ENCODE assay signal across 9 mouse cellular contexts in genomic region chr8:71462786-71463185, GRCm38 (mm10). TPM values are rescaled to one million over a fixed set of nuclear protein-coding genes. Genes with fewer than 3 reads are reported as not detected.
DNase-seq lines count a peak whose midpoint lies in the region; ATAC-seq and TF ChIP-seq lines count a peak whose summit lies in the region.
"Had no signal": no experiment of that assay in that cellular context is flagged by ENCODE, and none has a peak within 500 bp of the region (broad histone marks: within the 10 kb centered on the region; RNA-seq: fewer than 3 reads in every experiment).

No protein-coding gene starts in this region.

- no peaks in the 10 kb centered on the region for H3K9me3 ChIP-seq in hindbrain, embryonic 15.5 days
- H3K9me3 ChIP-seq in limb, embryonic 14.5 days (ENCODE audit: control insufficient read depth, low read length), result no peaks in the 10 kb centered on the region
- no peaks in the 10 kb centered on the region for H3K9me3 ChIP-seq in midbrain, embryonic 15.5 days

- peak overlapping the region; percentile 95 for H3K9ac ChIP-seq in hindbrain, embryonic 15.5 days
- peak overlapping the region; percentile 76 for H3K9ac ChIP-seq in limb, embryonic 14.5 days (ENCODE audit: low read depth, low read length, severe bottlenecking)
- H3K9ac ChIP-seq in midbrain, embryonic 15.5 days, result peak overlapping the region; percentile 95

- no peaks in the 10 kb centered on the region for H3K27me3 ChIP-seq in hindbrain, embryonic 15.5 days
- H3K27me3 ChIP-seq in limb, embryonic 14.5 days (ENCODE audit: control insufficient read depth, insufficient read depth, low read length), result no peaks in the 10 kb centered on the region
- H3K27me3 ChIP-seq in midbrain, embryonic 15.5 days (replicated peaks), result no peaks in the 10 kb centered on the region
- H3K27me3 ChIP-seq: Patski had no signal

- intact Hi-C loops in gastrocnemius, adult 2 months (cut with DNase I), result loop anchor here (2.0 kb wide), 1 partner anchor 20 kb away; no protein-coding TSS in a partner anchor

- H3K36me3 ChIP-seq in hindbrain, embryonic 15.5 days, result peaks cover 30% of the 10 kb centered on the region
- peaks cover 36% of the 10 kb centered on the region for H3K36me3 ChIP-seq in limb, embryonic 14.5 days (ENCODE audit: control insufficient read depth, insufficient read depth, low read length)
- H3K36me3 ChIP-seq in midbrain, embryonic 15.5 days (replicated peaks), result peaks cover 27% of the 10 kb centered on the region; the same call in 1 of the 2 replicates

- no peak for ATAC-seq in hindbrain, embryonic 15.5 days (ENCODE audit: low FRiP score, low read depth)
- no peak for ATAC-seq in limb, embryonic 14.5 days (ENCODE audit: low FRiP score, low read depth)
- ATAC-seq in midbrain, embryonic 15.5 days (replicated peaks), result peak; percentile 2

- TF ChIP-seq CTCF in gastrocnemius, adult 2 months (IDR thresholded peaks at IDR 0.05), result no peak
- no peak for TF ChIP-seq CTCF in embryonic fibroblast, embryonic 13.5 days (IDR thresholded peaks at IDR 0.05; ENCODE audit: borderline replicate concordance, insufficient read depth, low read length)

- H3K4me2 ChIP-seq in hindbrain, embryonic 15.5 days, result peak overlapping the region; percentile 79
- H3K4me2 ChIP-seq in limb, embryonic 14.5 days (replicated peaks; ENCODE audit: low read depth, low read length, severe bottlenecking), result peak overlapping the region; percentile 83
- peak overlapping the region; percentile 92 for H3K4me2 ChIP-seq in midbrain, embryonic 15.5 days

- no peak for DNase-seq in gastrocnemius, adult 2 months
- DNase-seq in gastrocnemius, adult 8-10 months (ENCODE audit: low spot score in 2 of 2), result no peak
- DNase-seq in adrenal gland, postnatal 25 days, result peak; percentile 54
- DNase-seq in limb, embryonic 14.5 days (ENCODE audit: low spot score), result peak; percentile 33
- peak; percentile 97 for DNase-seq in thymus, postnatal 0 days (ENCODE audit: low spot score)

- 2% methylated on average over 16 of the region's 16 CpGs for WGBS in hindbrain, embryonic 15.5 days
- WGBS in limb, embryonic 14.5 days, result 8% methylated on average over 16 of the region's 16 CpGs
- WGBS in midbrain, embryonic 15.5 days, result 2% methylated on average over 16 of the region's 16 CpGs

- peaks cover 9% of the 10 kb centered on the region for H3K4me1 ChIP-seq in embryonic fibroblast, embryonic 13.5 days (ENCODE audit: control insufficient read depth, insufficient read depth, low read length)
- H3K4me1 ChIP-seq in hindbrain, embryonic 15.5 days (replicated peaks), result peaks cover 48% of the 10 kb centered on the region
- peaks cover 20% of the 10 kb centered on the region for H3K4me1 ChIP-seq in limb, embryonic 14.5 days (ENCODE audit: control insufficient read depth, insufficient read depth, low read length)
- peaks cover 51% of the 10 kb centered on the region for H3K4me1 ChIP-seq in midbrain, embryonic 15.5 days

- peak overlapping the region; percentile 95 for H3K27ac ChIP-seq in gastrocnemius, adult 2 months
- no peak overlapping the region for H3K27ac ChIP-seq in embryonic fibroblast, embryonic 13.5 days (ENCODE audit: insufficient read depth, low read length)
- H3K27ac ChIP-seq in hindbrain, embryonic 15.5 days (replicated peaks), result peak overlapping the region; percentile 87
- H3K27ac ChIP-seq in limb, embryonic 14.5 days (replicated peaks; ENCODE audit: low read depth, low read length), result no peak overlapping the region
- H3K27ac ChIP-seq in midbrain, embryonic 15.5 days, result peak overlapping the region; percentile 86

- 0 out of 2 replicates have a peak, but pooled peaks have one; percentile 18 for TF ChIP-seq POLR2A in embryonic fibroblast, embryonic 13.5 days (IDR thresholded peaks at IDR 0.05; ENCODE audit: low read depth, low read length)
- TF ChIP-seq POLR2A in limb, embryonic 14.5 days (IDR thresholded peaks at IDR 0.05; ENCODE audit: borderline replicate concordance, extremely low read depth, insufficient read depth, insufficient read length), result no peak

- H3K4me3 ChIP-seq in gastrocnemius, adult 2 months, result peak overlapping the region; percentile 83
- H3K4me3 ChIP-seq in embryonic fibroblast, embryonic 13.5 days (ENCODE audit: insufficient read depth, low read length), result peak overlapping the region; percentile 68
- peak overlapping the region; percentile 93 for H3K4me3 ChIP-seq in hindbrain, embryonic 15.5 days
- peak overlapping the region; percentile 85 for H3K4me3 ChIP-seq in limb, embryonic 14.5 days (replicated peaks; ENCODE audit: low read length)
- peak overlapping the region; percentile 95 for H3K4me3 ChIP-seq in midbrain, embryonic 15.5 days

RNA-seq across cellular contexts. Expression of gene Abhd8, which starts 0.7 kb away (rescaled TPM):
- total RNA-seq in gastrocnemius, adult 2 months (2021), result 10 to 100 TPM; 22.5 to 24.9 TPM
- total RNA-seq in gastrocnemius, adult 8-10 months (2022), result 10 to 100 TPM; 22.3 to 28.9 (median 26.3) TPM
- 63.0 and 82.8 TPM in 2 replicates for total RNA-seq in adrenal gland, postnatal 25 days (2021)
- 19.4 and 20.9 TPM in 2 replicates for polyA plus RNA-seq in embryonic fibroblast, embryonic 13.5 days (2011; ENCODE audit: insufficient read length, low read depth, missing spikeins)
- polyA plus RNA-seq in hindbrain, embryonic 15.5 days (2015; fragmentation: Nextera tagmentation; extraction: Ambion mirVana), result 183 and 195 TPM in 2 replicates
- polyA plus RNA-seq in limb, embryonic 14.5 days (2012; rRNA removed), result 72.6 and 88.1 TPM in 2 replicates
- polyA plus RNA-seq in limb, embryonic 14.5 days (2014; fragmentation: Nextera tagmentation; extraction: Ambion mirVana), result 48.6 and 57.1 TPM in 2 replicates
- polyA plus RNA-seq in midbrain, embryonic 15.5 days (2015; fragmentation: Nextera tagmentation; extraction: Ambion mirVana), result 188 and 206 TPM in 2 replicates
- polyA plus RNA-seq in thymus, postnatal 0 days (2015; fragmentation: Nextera tagmentation; extraction: Ambion mirVana), result 190 and 219 TPM in 2 replicates

RNA-seq across cellular contexts. Expression of gene Mrpl34, which starts 2.0 kb away (rescaled TPM):
- 10 to 100 TPM; 59.1 to 84.3 TPM for total RNA-seq in gastrocnemius, adult 2 months (2021)
- 10 to 100 TPM; 63.4 to 72.1 (median 68.8) TPM for total RNA-seq in gastrocnemius, adult 8-10 months (2022)
- total RNA-seq in adrenal gland, postnatal 25 days (2021), result 109 and 113 TPM in 2 replicates
- polyA plus RNA-seq in embryonic fibroblast, embryonic 13.5 days (2011; ENCODE audit: insufficient read length, low read depth, missing spikeins), result 36.9 and 50.5 TPM in 2 replicates
- polyA plus RNA-seq in hindbrain, embryonic 15.5 days (2015; fragmentation: Nextera tagmentation; extraction: Ambion mirVana), result 172 and 189 TPM in 2 replicates
- polyA plus RNA-seq in limb, embryonic 14.5 days (2012; rRNA removed), result 62.3 and 70.6 TPM in 2 replicates
- 121 and 130 TPM in 2 replicates for polyA plus RNA-seq in limb, embryonic 14.5 days (2014; fragmentation: Nextera tagmentation; extraction: Ambion mirVana)
- 173 and 174 TPM in 2 replicates for polyA plus RNA-seq in midbrain, embryonic 15.5 days (2015; fragmentation: Nextera tagmentation; extraction: Ambion mirVana)
- polyA plus RNA-seq in thymus, postnatal 0 days (2015; fragmentation: Nextera tagmentation; extraction: Ambion mirVana), result 221 TPM in 2 replicates

RNA-seq across cellular contexts. Expression of gene Dda1, which starts 6.2 kb away (rescaled TPM):
- total RNA-seq in gastrocnemius, adult 2 months (2021), result 10 to 100 TPM; 26.8 to 31.1 TPM
- 10 to 100 TPM; 24.5 to 31.8 (median 26.5) TPM for total RNA-seq in gastrocnemius, adult 8-10 months (2022)
- total RNA-seq in adrenal gland, postnatal 25 days (2021), result 62.5 and 64.7 TPM in 2 replicates
- polyA plus RNA-seq in embryonic fibroblast, embryonic 13.5 days (2011; ENCODE audit: insufficient read length, low read depth, missing spikeins), result 63.1 and 70.4 TPM in 2 replicates
- 217 and 231 TPM in 2 replicates for polyA plus RNA-seq in hindbrain, embryonic 15.5 days (2015; fragmentation: Nextera tagmentation; extraction: Ambion mirVana)
- polyA plus RNA-seq in limb, embryonic 14.5 days (2012; rRNA removed), result 101 and 127 TPM in 2 replicates
- polyA plus RNA-seq in limb, embryonic 14.5 days (2014; fragmentation: Nextera tagmentation; extraction: Ambion mirVana), result 94.6 and 99.6 TPM in 2 replicates
- polyA plus RNA-seq in midbrain, embryonic 15.5 days (2015; fragmentation: Nextera tagmentation; extraction: Ambion mirVana), result 240 and 242 TPM in 2 replicates
- polyA plus RNA-seq in thymus, postnatal 0 days (2015; fragmentation: Nextera tagmentation; extraction: Ambion mirVana), result 154 and 157 TPM in 2 replicates

RNA-seq across cellular contexts. Expression of gene Ano8, which starts 23.0 kb away (rescaled TPM):
- 10 to 100 TPM; 16.0 to 17.0 TPM for total RNA-seq in gastrocnemius, adult 2 months (2021)
- total RNA-seq in gastrocnemius, adult 8-10 months (2022), result 10 to 100 TPM; 15.4 to 16.5 (median 15.9) TPM
- total RNA-seq in adrenal gland, postnatal 25 days (2021), result 17.3 and 23.3 TPM in 2 replicates
- polyA plus RNA-seq in embryonic fibroblast, embryonic 13.5 days (2011; ENCODE audit: insufficient read length, low read depth, missing spikeins), result 15.4 and 15.6 TPM in 2 replicates
- polyA plus RNA-seq in hindbrain, embryonic 15.5 days (2015; fragmentation: Nextera tagmentation; extraction: Ambion mirVana), result 7.7 and 8.6 TPM in 2 replicates
- polyA plus RNA-seq in limb, embryonic 14.5 days (2012; rRNA removed), result 37.2 and 43.3 TPM in 2 replicates
- polyA plus RNA-seq in limb, embryonic 14.5 days (2014; fragmentation: Nextera tagmentation; extraction: Ambion mirVana), result 1.8 and 3.0 TPM in 2 replicates
- polyA plus RNA-seq in midbrain, embryonic 15.5 days (2015; fragmentation: Nextera tagmentation; extraction: Ambion mirVana), result 9.6 and 10.9 TPM in 2 replicates
- 0.68 and 1.4 TPM in 2 replicates for polyA plus RNA-seq in thymus, postnatal 0 days (2015; fragmentation: Nextera tagmentation; extraction: Ambion mirVana)

RNA-seq across cellular contexts. Expression of gene Gtpbp3, which starts 25.1 kb away (rescaled TPM):
- 10 to 100 TPM; 10.1 to 10.7 TPM for total RNA-seq in gastrocnemius, adult 2 months (2021)
- total RNA-seq in gastrocnemius, adult 8-10 months (2022), result 10 to 100 TPM in 3 of 4 experiments, 1 to 10 TPM in 1; 9.5 to 11.2 (median 10.5) TPM
- total RNA-seq in adrenal gland, postnatal 25 days (2021), result 26.5 and 28.7 TPM in 2 replicates
- 10.5 and 12.5 TPM in 2 replicates for polyA plus RNA-seq in embryonic fibroblast, embryonic 13.5 days (2011; ENCODE audit: insufficient read length, low read depth, missing spikeins)
- polyA plus RNA-seq in hindbrain, embryonic 15.5 days (2015; fragmentation: Nextera tagmentation; extraction: Ambion mirVana), result 12.0 and 15.3 TPM in 2 replicates
- 41.6 and 59.5 TPM in 2 replicates for polyA plus RNA-seq in limb, embryonic 14.5 days (2012; rRNA removed)
- polyA plus RNA-seq in limb, embryonic 14.5 days (2014; fragmentation: Nextera tagmentation; extraction: Ambion mirVana), result 5.9 and 6.8 TPM in 2 replicates
- 12.0 and 13.9 TPM in 2 replicates for polyA plus RNA-seq in midbrain, embryonic 15.5 days (2015; fragmentation: Nextera tagmentation; extraction: Ambion mirVana)
- polyA plus RNA-seq in thymus, postnatal 0 days (2015; fragmentation: Nextera tagmentation; extraction: Ambion mirVana), result 17.8 TPM in 2 replicates

Comparison
In these comparisons a context has a peak if more than half of its experiments do, and no peak if none do; other contexts are left out.
1. DNase-seq: peak in adrenal gland, postnatal 25 days (single experiment), limb, embryonic 14.5 days (single experiment) and thymus, postnatal 0 days (single experiment); none in gastrocnemius, adult 2 months (single experiment) and gastrocnemius, adult 8-10 months (0 of 2).
2. H3K27ac ChIP-seq: peak in gastrocnemius, adult 2 months (single experiment), hindbrain, embryonic 15.5 days (single experiment) and midbrain, embryonic 15.5 days (single experiment); none in embryonic fibroblast, embryonic 13.5 days (single experiment) and limb, embryonic 14.5 days (single experiment).
3. Peak in every context shown above with its lines, with median percentiles within 50 percentile points of each other: H3K4me3 ChIP-seq, H3K4me2 ChIP-seq and H3K9ac ChIP-seq.